Mouse (Mus musculus) ES-E14 (cell line): ENCODE measurements at regions not wholly inside any gene's neighbourhood (a gene's known extent, or its start where the extent isn't known, plus 50 kb on each side); places are given as distances from the start of the nearest gene placed in this dataset.

ENCODE experiments used
- CHD2 ChIP-seq: IDR thresholded peaks from 2 replicates; pipeline ENCODE4 v1.6.1; 2014; ENCODE audit warnings: mild to moderate bottlenecking, low read depth, low read length, inconsistent platforms
- HCFC1 ChIP-seq: IDR thresholded peaks from 2 replicates; pipeline ENCODE4 v1.6.1; 2012; ENCODE audit warnings: low read length, inconsistent platforms, borderline replicate concordance; ENCODE audit not compliant: insufficient read depth
- MAFK ChIP-seq: IDR thresholded peaks from 2 replicates; pipeline ENCODE4 v1.6.1; 2014; ENCODE audit warnings: mild to moderate bottlenecking, low read depth, low read length, inconsistent platforms; ENCODE audit not compliant: insufficient read depth
- ZC3H11A ChIP-seq: IDR thresholded peaks from 2 replicates; pipeline ENCODE4 v1.6.1; 2012; ENCODE audit warnings: low read depth, mild to moderate bottlenecking, inconsistent platforms, low read length, borderline replicate concordance
- ZNF384 ChIP-seq: IDR thresholded peaks from 2 replicates; pipeline ENCODE4 v1.6.1; 2012; ENCODE audit warnings: low read depth, low read length, inconsistent platforms

DNA sequence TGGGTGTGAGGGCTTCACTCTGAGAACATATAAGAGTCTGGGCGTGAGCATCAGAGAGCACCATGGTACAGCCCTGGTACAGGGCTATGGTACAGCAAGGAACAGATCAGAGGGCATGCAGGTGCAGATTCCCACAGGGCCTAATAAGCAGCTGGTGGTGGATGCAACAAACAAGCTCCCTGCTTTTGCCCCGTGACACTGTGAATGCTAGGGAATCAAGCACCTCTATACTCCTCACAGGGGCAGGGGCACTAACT, 165.6 kb upstream of the Spats2l start:
- TF ChIP-seq HCFC1, result no peak
- TF ChIP-seq CHD2, result no peak
- TF ChIP-seq ZC3H11A, result no peak
- no peak for TF ChIP-seq MAFK
- TF ChIP-seq ZNF384, result no peak
